ENCODE assay signal across 9 mouse cellular contexts in the genomic region with DNA sequence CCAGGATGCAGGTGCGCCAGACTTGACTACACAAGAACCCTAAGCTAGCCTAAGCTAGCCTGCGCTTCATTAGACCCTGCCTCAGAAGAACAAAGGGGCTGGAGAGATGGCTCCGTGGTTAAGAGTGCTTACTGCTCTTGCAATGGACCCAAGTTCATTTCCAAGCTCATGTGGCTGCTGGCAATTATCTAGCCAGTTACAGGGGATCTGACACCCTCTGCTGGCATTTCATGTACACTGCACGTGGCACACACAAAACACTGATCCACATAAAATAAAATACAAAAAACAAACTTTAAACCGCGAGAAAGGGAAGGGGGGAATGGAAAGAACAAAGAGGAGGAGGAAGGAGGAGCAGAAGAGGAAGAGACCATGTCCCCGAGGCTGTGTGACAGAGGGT. TPM values are rescaled to one million over a fixed set of nuclear protein-coding genes. Genes with fewer than 3 reads are reported as not detected.
DNase-seq lines count a peak whose midpoint lies in the region; ATAC-seq and TF ChIP-seq lines count a peak whose summit lies in the region.
"Had no signal": no experiment of that assay in that cellular context is flagged by ENCODE, and none has a peak within 500 bp of the region (broad histone marks: within the 10 kb centered on the region; RNA-seq: fewer than 3 reads in every experiment).

No protein-coding gene starts in this region.

- no peak overlapping the region for H3K4me2 ChIP-seq in hindbrain, embryonic 14.5 days (replicated peaks)
- no peak overlapping the region for H3K4me2 ChIP-seq in hindbrain, embryonic 16.5 days (ENCODE audit: low read length)
- H3K4me2 ChIP-seq: embryonic facial prominence, embryonic 15.5 days had no signal

- H3ac ChIP-seq in C2C12 (ENCODE audit: control insufficient read depth, insufficient read length, low read depth), result no peak overlapping the region

- H3K79me3 ChIP-seq in C2C12 (ENCODE audit: low read depth), result no peaks in the 10 kb centered on the region

- H3K4me1 ChIP-seq in hindbrain, embryonic 14.5 days (replicated peaks; ENCODE audit: control insufficient read depth, insufficient read depth, low read length), result no peaks in the 10 kb centered on the region; the same call in 1 of the 2 replicates
- no peaks in the 10 kb centered on the region for H3K4me1 ChIP-seq in hindbrain, embryonic 16.5 days (ENCODE audit: control insufficient read depth, insufficient read depth, low read depth, low read length)
- peaks cover 7% of the 10 kb centered on the region for H3K4me1 ChIP-seq in forebrain, embryonic 10.5 days

- no peak overlapping the region for H3K27ac ChIP-seq in hindbrain, embryonic 14.5 days
- no peak overlapping the region for H3K27ac ChIP-seq in hindbrain, embryonic 16.5 days (ENCODE audit: low read depth, low read length)
- no peak overlapping the region for H3K27ac ChIP-seq in forebrain, embryonic 10.5 days
- H3K27ac ChIP-seq: embryonic facial prominence, embryonic 15.5 days had no signal

- no peak overlapping the region for H3K4me3 ChIP-seq in hindbrain, embryonic 14.5 days (replicated peaks; ENCODE audit: low read length)
- H3K4me3 ChIP-seq in hindbrain, embryonic 16.5 days (ENCODE audit: low read length), result no peak overlapping the region
- H3K4me3 ChIP-seq in C2C12 (ENCODE audit: insufficient read depth, poor library complexity, severe bottlenecking), result no peak overlapping the region
- H3K4me3 ChIP-seq in forebrain, embryonic 10.5 days, result no peak overlapping the region
- H3K4me3 ChIP-seq: embryonic facial prominence, embryonic 15.5 days had no signal

- ATAC-seq in hindbrain, embryonic 14.5 days (ENCODE audit: low FRiP score), result no peak
- no peak for ATAC-seq in hindbrain, embryonic 16.5 days
- ATAC-seq in inflammation-experienced regulatory T-cells, adult 6 months, result no peak

- no peaks in the 10 kb centered on the region for H3K79me2 ChIP-seq in C2C12 (ENCODE audit: control insufficient read depth, insufficient read depth)

- no peak overlapping the region for H3K9ac ChIP-seq in hindbrain, embryonic 14.5 days
- H3K9ac ChIP-seq in hindbrain, embryonic 16.5 days (ENCODE audit: low read depth, low read length), result no peak overlapping the region
- H3K9ac ChIP-seq: embryonic facial prominence, embryonic 15.5 days had no signal

- WGBS in hindbrain, embryonic 14.5 days, result 62% methylated on average over 7 of the region's 7 CpGs
- WGBS in hindbrain, embryonic 16.5 days, result 56% methylated on average over 7 of the region's 7 CpGs
- WGBS in forebrain, embryonic 10.5 days, result 63% methylated on average over 7 of the region's 7 CpGs

- no peaks in the 10 kb centered on the region for H3K9me3 ChIP-seq in hindbrain, embryonic 14.5 days (ENCODE audit: control insufficient read depth, low read length)
- no peaks in the 10 kb centered on the region for H3K9me3 ChIP-seq in hindbrain, embryonic 16.5 days (ENCODE audit: control insufficient read depth, low read length)
- H3K9me3 ChIP-seq in forebrain, embryonic 10.5 days, result no peaks in the 10 kb centered on the region
- H3K9me3 ChIP-seq: embryonic facial prominence, embryonic 15.5 days had no signal

- H3K27me3 ChIP-seq in hindbrain, embryonic 14.5 days (ENCODE audit: control insufficient read depth, insufficient read depth, low read length), result no peaks in the 10 kb centered on the region
- H3K27me3 ChIP-seq in hindbrain, embryonic 16.5 days (replicated peaks; ENCODE audit: control insufficient read depth, insufficient read depth, low read length), result no peaks in the 10 kb centered on the region
- H3K27me3 ChIP-seq in C2C12 (ENCODE audit: control insufficient read depth, insufficient read depth, insufficient read length), result no peaks in the 10 kb centered on the region
- no peaks in the 10 kb centered on the region for H3K27me3 ChIP-seq in forebrain, embryonic 10.5 days (ENCODE audit: poor library complexity, severe bottlenecking)
- H3K27me3 ChIP-seq: embryonic facial prominence, embryonic 15.5 days had no signal

- peak; percentile 36 for TF ChIP-seq CTCF in C2C12 (IDR thresholded peaks at IDR 0.05; ENCODE audit: control insufficient read depth, insufficient read depth, insufficient read length)

- DNase-seq in hindbrain, embryonic 14.5 days (ENCODE audit: low spot score), result peak; percentile 64
- DNase-seq in 3T3-L1 (ENCODE audit: low read depth, low spot score), result peak; percentile 64
- DNase-seq in embryo, embryonic 10.5 days (ENCODE audit: low spot score), result peak; percentile 67
- peak; percentile 73 for DNase-seq in lung, postnatal 10 days
- no peak for DNase-seq in forebrain, embryonic 10.5 days (ENCODE audit: extremely low spot score, low spot score)

- H3K36me3 ChIP-seq in hindbrain, embryonic 14.5 days (replicated peaks; ENCODE audit: control insufficient read depth, insufficient read depth), result peaks cover 44% of the 10 kb centered on the region
- H3K36me3 ChIP-seq in hindbrain, embryonic 16.5 days (ENCODE audit: control insufficient read depth, insufficient read depth, low read length), result peaks cover 20% of the 10 kb centered on the region
- H3K36me3 ChIP-seq in C2C12 (ENCODE audit: control insufficient read depth, insufficient read depth), result no peaks in the 10 kb centered on the region
- peaks cover 44% of the 10 kb centered on the region for H3K36me3 ChIP-seq in forebrain, embryonic 10.5 days (replicated peaks)

TF ChIP-seq in C2C12, 6 proteins besides CTCF, POLR2A, EP300 and RAD21:
- TF ChIP-seq MYOG (IDR thresholded peaks at IDR 0.05; ENCODE audit: control insufficient read depth, extremely low read depth, insufficient read length) (no peak), MAX (IDR thresholded peaks at IDR 0.05) (peak; percentile 78)

RNA-seq across cellular contexts. Expression of gene Tsks, which starts 15.2 kb away (rescaled TPM):
- 0.14 and 0.33 TPM in 2 replicates for polyA plus RNA-seq in hindbrain, embryonic 14.5 days (2014; fragmentation: Nextera tagmentation; extraction: Ambion mirVana)
- polyA plus RNA-seq in hindbrain, embryonic 16.5 days (2015; fragmentation: Nextera tagmentation; extraction: Ambion mirVana), result 0.15 TPM in 1 of 2 replicates, not detected in the other
- 0.04 TPM for polyA plus RNA-seq in C2C12 (2012; fragmentation: generic; extraction: Trizol)
- not detected for polyA plus RNA-seq in inflammation-experienced regulatory T-cells, adult 6 months (2017; shearing (Covaris generic))
- polyA plus RNA-seq in forebrain, embryonic 10.5 days (2016; fragmentation: Nextera tagmentation; extraction: Ambion mirVana), result 0.47 TPM in 1 of 2 replicates, not detected in the other

RNA-seq across cellular contexts. Expression of gene Cpt1c, which starts 16.4 kb away (rescaled TPM):
- polyA plus RNA-seq in hindbrain, embryonic 14.5 days (2014; fragmentation: Nextera tagmentation; extraction: Ambion mirVana), result 53.3 and 53.8 TPM in 2 replicates
- 58.6 and 59.7 TPM in 2 replicates for polyA plus RNA-seq in hindbrain, embryonic 16.5 days (2015; fragmentation: Nextera tagmentation; extraction: Ambion mirVana)
- polyA plus RNA-seq in C2C12 (2012; fragmentation: generic; extraction: Trizol), result 5.5 TPM
- polyA plus RNA-seq in inflammation-experienced regulatory T-cells, adult 6 months (2017; shearing (Covaris generic)), result 1 to 10 TPM in 2 of 3 experiments, under 1 TPM in 1; 0.23 to 1.9 (median 1.5) TPM
- 19.4 and 20.8 TPM in 2 replicates for polyA plus RNA-seq in forebrain, embryonic 10.5 days (2016; fragmentation: Nextera tagmentation; extraction: Ambion mirVana)

RNA-seq across cellular contexts. Expression of gene Prmt1, which starts 28.2 kb away (rescaled TPM):
- 194 and 210 TPM in 2 replicates for polyA plus RNA-seq in hindbrain, embryonic 14.5 days (2014; fragmentation: Nextera tagmentation; extraction: Ambion mirVana)
- polyA plus RNA-seq in hindbrain, embryonic 16.5 days (2015; fragmentation: Nextera tagmentation; extraction: Ambion mirVana), result 629 and 637 TPM in 2 replicates
- polyA plus RNA-seq in C2C12 (2012; fragmentation: generic; extraction: Trizol), result 978 TPM
- 10 to 100 TPM; 37.3 to 84.6 (median 70.6) TPM for polyA plus RNA-seq in inflammation-experienced regulatory T-cells, adult 6 months (2017; shearing (Covaris generic))
- 909 and 984 TPM in 2 replicates for polyA plus RNA-seq in forebrain, embryonic 10.5 days (2016; fragmentation: Nextera tagmentation; extraction: Ambion mirVana)

RNA-seq across cellular contexts. Expression of gene Ap2a1, which starts 28.9 kb away (rescaled TPM):
- 123 and 135 TPM in 2 replicates for polyA plus RNA-seq in hindbrain, embryonic 14.5 days (2014; fragmentation: Nextera tagmentation; extraction: Ambion mirVana)
- polyA plus RNA-seq in hindbrain, embryonic 16.5 days (2015; fragmentation: Nextera tagmentation; extraction: Ambion mirVana), result 128 and 133 TPM in 2 replicates
- 129 TPM for polyA plus RNA-seq in C2C12 (2012; fragmentation: generic; extraction: Trizol)
- polyA plus RNA-seq in inflammation-experienced regulatory T-cells, adult 6 months (2017; shearing (Covaris generic)), result 10 to 100 TPM in 1 of 3 experiments, 1 to 10 TPM in 2; 6.1 to 12.1 (median 7.1) TPM
- 69.1 and 69.5 TPM in 2 replicates for polyA plus RNA-seq in forebrain, embryonic 10.5 days (2016; fragmentation: Nextera tagmentation; extraction: Ambion mirVana)

RNA-seq across cellular contexts. Expression of gene Irf3, which starts 39.2 kb away (rescaled TPM):
- 52.1 and 56.9 TPM in 2 replicates for polyA plus RNA-seq in hindbrain, embryonic 14.5 days (2014; fragmentation: Nextera tagmentation; extraction: Ambion mirVana)
- 63.5 and 65.4 TPM in 2 replicates for polyA plus RNA-seq in hindbrain, embryonic 16.5 days (2015; fragmentation: Nextera tagmentation; extraction: Ambion mirVana)
- polyA plus RNA-seq in C2C12 (2012; fragmentation: generic; extraction: Trizol), result 43.7 TPM
- polyA plus RNA-seq in inflammation-experienced regulatory T-cells, adult 6 months (2017; shearing (Covaris generic)), result 100 to 1,000 TPM in 2 of 3 experiments, 10 to 100 TPM in 1; 83.6 to 119 (median 115) TPM
- polyA plus RNA-seq in forebrain, embryonic 10.5 days (2016; fragmentation: Nextera tagmentation; extraction: Ambion mirVana), result 70.5 and 76.0 TPM in 2 replicates
